Mouse (Mus musculus) retina, postnatal 7 days (tissue): Measurements from ENCODE around the gene Olfr352.

Experiments used
- DNase-seq: peaks from one replicate; pipeline ENCODE4 v3.0.0-alpha.2; 2012; ENCODE audit warnings: low read depth, low spot score

The Olfr352 gene

GRCm38 (mm10) chr2:36868160-36868559 lies at the start of gene Olfr352:
Gene Olfr352 (plus strand): TSS chr2:36868460.
- DNase-seq: no peak

GRCm38 (mm10) chr2:36846010-36846409 lies 22.2 kb upstream of the Olfr352 start, which contains the start of gene Olfr350:
Gene Olfr350 (plus strand): TSS chr2:36846310.
- no peak for DNase-seq

GRCm38 (mm10) chr2:36862560-36862959 lies 5.7 kb upstream of the Olfr352 start, which contains the start of gene Olfr351:
Gene Olfr351 (minus strand): TSS chr2:36862660.
- no peak for DNase-seq

- no peak for DNase-seq
Observed at GRCm38 (mm10) chr2:36892836-36893235, 24.6 kb downstream of the Olfr352 start, which contains the start of gene Olfr353. Gene Olfr353 (minus strand): TSS chr2:36892936.

GRCm38 (mm10) chr2:36897114-36897513 lies 28.9 kb downstream of the Olfr352 start:
- no peak for DNase-seq

DNA sequence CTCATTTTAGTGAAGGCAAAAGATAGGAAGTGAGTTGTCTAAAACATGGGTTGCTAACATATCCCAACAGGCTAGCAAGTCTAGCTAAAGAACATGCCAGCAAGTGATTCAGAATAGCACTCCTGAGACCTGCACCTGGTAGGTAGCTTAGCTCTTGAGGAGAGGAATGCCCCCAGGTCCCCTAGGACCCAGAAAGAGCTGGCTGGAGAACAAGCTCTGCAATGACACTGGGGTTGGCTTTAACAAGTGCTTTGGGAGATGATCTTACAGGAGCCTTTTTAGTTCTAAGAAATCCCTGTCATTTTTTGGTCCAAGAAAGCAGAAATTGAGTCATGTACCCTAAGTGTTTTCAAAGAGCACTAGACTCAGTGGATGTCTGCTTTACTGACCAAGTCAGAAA lies 37.1 kb downstream of the Olfr352 start, which contains the start of gene Olfr354:
Gene Olfr354 (plus strand): TSS at position 301 of the 400 bp plus-strand sequence.
- no peak for DNase-seq
